Mouse (Mus musculus): Measurements from ENCODE around the gene Lysmd4.

- TF ChIP-seq POLR2A (IDR thresholded peaks at IDR 0.05; ENCODE audit: borderline replicate concordance, insufficient read depth, low read length), result no peak
- no peak for TF ChIP-seq CTCF (IDR thresholded peaks at IDR 0.05; ENCODE audit: borderline replicate concordance, insufficient read depth, low read depth, low read length)
Measured at GRCm38 (mm10) chr7:67216351-67216750, 6.0 kb upstream of the Lysmd4 start.

Data from cerebellum, adult 2 months (tissue).